Mouse (Mus musculus) embryo, embryonic 11 days (tissue): Measurements from ENCODE around the gene Slc25a18.
"Not testable (repeated sequence)": the region's sequence is repeated elsewhere in the genome, so short reads cannot be mapped to it uniquely, and the experiment has no call there.

Experiments
- DNase-seq: peaks from one replicate; pipeline ENCODE4 v3.0.0-alpha.2; 2015

Gene Slc25a18

GRCm38 (mm10) chr6:120798905-120799304, 25.5 kb downstream of the Slc25a18 start:
- DNase-seq = no peak

GRCm38 (mm10) chr6:120799581-120800041, 26.2 kb downstream of the Slc25a18 start:
- DNase-seq = no peak

GRCm38 (mm10) chr6:120806999-120807737, 33.8 kb downstream of the Slc25a18 start:
- DNase-seq = no peak

- DNase-seq = no peak
Observed at GRCm38 (mm10) chr6:120807738-120808081, 34.3 kb downstream of the Slc25a18 start.

GRCm38 (mm10) chr6:120811999-120812398, 38.6 kb downstream of the Slc25a18 start:
- not testable (repeated sequence) for DNase-seq

GRCm38 (mm10) chr6:120819294-120819693, 45.9 kb downstream of the Slc25a18 start:
- no peak for DNase-seq

- DNase-seq = no peak
Observed at GRCm38 (mm10) chr6:120820144-120820543, 46.8 kb downstream of the Slc25a18 start.

- no peak for DNase-seq
Observed at GRCm38 (mm10) chr6:120820941-120821340, 47.6 kb downstream of the Slc25a18 start.

- no peak for DNase-seq
Observed at GRCm38 (mm10) chr6:120821715-120822114, 48.3 kb downstream of the Slc25a18 start.

GRCm38 (mm10) chr6:120822307-120822928, 49.0 kb downstream of the Slc25a18 start, which contains the start of gene Atp6v1e1:
Atp6v1e1 (minus strand) TSS chr6:120822793.
- peak; percentile 98 for DNase-seq

GRCm38 (mm10) chr6:120822937-120823614, 49.7 kb downstream of the Slc25a18 start:
- DNase-seq = no peak

- DNase-seq = no peak
Observed at GRCm38 (mm10) chr6:120830056-120830455, 56.7 kb downstream of the Slc25a18 start.

- DNase-seq = no peak
Observed at GRCm38 (mm10) chr6:120830866-120831608, 57.7 kb downstream of the Slc25a18 start.

- DNase-seq = no peak
Observed at GRCm38 (mm10) chr6:120832097-120832496, 58.7 kb downstream of the Slc25a18 start.

GRCm38 (mm10) chr6:120834766-120835321, 61.5 kb downstream of the Slc25a18 start:
- DNase-seq = no peak

- peak; percentile 95 for DNase-seq
Observed at GRCm38 (mm10) chr6:120835474-120836374, 62.3 kb downstream of the Slc25a18 start, which contains the start of gene Bcl2l13. Bcl2l13 (plus strand) TSS chr6:120836212.

- peak; percentile 71 for DNase-seq
Observed at GRCm38 (mm10) chr6:120836389-120837151, 63.2 kb downstream of the Slc25a18 start.

- DNase-seq = no peak
Observed at GRCm38 (mm10) chr6:120837152-120837530, 63.8 kb downstream of the Slc25a18 start.

- DNase-seq = no peak
Observed at GRCm38 (mm10) chr6:120840258-120840657, 66.9 kb downstream of the Slc25a18 start.

- DNase-seq = no peak
Observed at GRCm38 (mm10) chr6:120841754-120842153, 68.4 kb downstream of the Slc25a18 start.
